21 mouse cellular contexts compared by ENCODE assay signal in the genomic region with DNA sequence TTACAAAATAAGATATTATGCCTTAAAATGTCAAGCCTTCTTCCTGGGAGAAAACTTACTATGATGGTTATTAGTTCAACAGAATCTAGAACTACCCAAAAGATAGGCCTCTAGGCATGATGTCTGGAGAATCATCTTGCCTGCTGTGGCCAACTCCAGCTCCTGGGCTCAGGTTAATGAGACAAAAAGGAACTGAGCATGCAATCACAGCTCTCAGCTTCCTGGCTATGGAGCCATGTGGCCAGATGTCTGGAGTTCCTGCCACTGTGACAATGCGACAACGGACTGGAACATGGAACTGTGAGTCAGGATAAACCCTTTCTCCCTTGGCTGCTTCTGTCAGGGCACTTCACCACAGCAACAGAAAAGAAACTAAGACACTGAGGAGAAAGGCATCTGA.
"Had no signal": no experiment of that assay in that cellular context is flagged by ENCODE, and none has a peak within 500 bp of the region (broad histone marks: within the 10 kb centered on the region; RNA-seq: fewer than 3 reads in every experiment).

No protein-coding gene starts in this region.

- H3K27me3 ChIP-seq: limb, embryonic 12.5 days; limb, embryonic 15.5 days; liver, embryonic 13.5 days; midbrain, embryonic 13.5 days; neural tube, embryonic 13.5 days had no signal

- H3K4me1 ChIP-seq: limb, embryonic 12.5 days; limb, embryonic 15.5 days; liver, embryonic 13.5 days; midbrain, embryonic 13.5 days; neural tube, embryonic 13.5 days had no signal

- H3K4me3 ChIP-seq: limb, embryonic 12.5 days; limb, embryonic 15.5 days; liver, embryonic 13.5 days; midbrain, embryonic 13.5 days; myocyte; neural tube, embryonic 13.5 days had no signal

- H3K9me3 ChIP-seq: limb, embryonic 12.5 days; limb, embryonic 15.5 days; liver, embryonic 13.5 days; midbrain, embryonic 13.5 days; neural tube, embryonic 13.5 days had no signal

- H3K9ac ChIP-seq: limb, embryonic 12.5 days; limb, embryonic 15.5 days; liver, embryonic 13.5 days; midbrain, embryonic 13.5 days; neural tube, embryonic 13.5 days had no signal

- DNase-seq: kidney, adult 11 months; kidney, adult 9 months; kidney, postnatal 14 days; left cerebral cortex, postnatal 4 days; liver, embryonic 13.5 days; lung, adult 2 months; lung, postnatal 14 days; lung, postnatal 4 days; retina, postnatal 1 day; right cerebral cortex, postnatal 4 days; thymus, adult 2 months; thymus, postnatal 14 days; thymus, postnatal 4 days had no signal

- H3K4me2 ChIP-seq: limb, embryonic 12.5 days; limb, embryonic 15.5 days; liver, embryonic 13.5 days; midbrain, embryonic 13.5 days; neural tube, embryonic 13.5 days had no signal

- ATAC-seq: inflammation-experienced regulatory T-cells, adult 6 months; midbrain, embryonic 13.5 days; midbrain, embryonic 16.5 days had no signal

- H3K27ac ChIP-seq: limb, embryonic 12.5 days; limb, embryonic 15.5 days; liver, embryonic 13.5 days; midbrain, embryonic 13.5 days; neural tube, embryonic 13.5 days; stomach, postnatal 0 days had no signal
